Mouse (Mus musculus) adrenal gland, adult 2 months (tissue): ENCODE results near the gene Grpel1. TPM values are rescaled to one million over a fixed set of nuclear protein-coding genes. Genes with fewer than 3 reads are reported as not detected.

Experiments
- DNase-seq: peaks from one replicate; pipeline ENCODE4 v3.0.0; 2021
- long read RNA-seq: library from polyadenylated mRNA; stranded (forward); transcript quantifications from one replicate; pipeline ENCODE4 v2.0.0, GENCODE M21; 2021
- polyA plus RNA-seq: library from polyadenylated mRNA; depleted of rRNA; stranded (reverse); fragments of >200 nt; gene quantifications from 2 replicates; pipeline ENCODE4 v1.2.3, GENCODE M21; 2012; rRNA removed
- total RNA-seq, 2 experiments: library from RNA; stranded (reverse); gene quantifications; 2 replicates each; pipeline ENCODE4 v1.2.3; 2021

Grpel1 gene
- total RNA-seq (10 to 100 TPM; 79.9 to 86.9 TPM), polyA plus RNA-seq (20.6 and 28.7 TPM in 2 replicates)
- long read RNA-seq, transcript Grpel1-201 (4 exons, 3,528 nt): major isoform, 302 of 312 reads
- long read RNA-seq, partial matches to known transcripts: 8 of 312 reads
- long read RNA-seq, other reads (novel, unspliced or antisense): 2 of 312 reads

- peak; percentile 99 for DNase-seq
These were observed at the start of gene Grpel1 for GRCm38 (mm10) chr5:36464709-36465661. Gene Grpel1, plus strand, starts transcription at chr5:36464998.

- DNase-seq: no peak
These were observed 44.9 kb upstream of the Grpel1 start for GRCm38 (mm10) chr5:36419861-36420260.

- DNase-seq: no peak
These were observed 42.1 kb upstream of the Grpel1 start for GRCm38 (mm10) chr5:36422689-36423088.

- DNase-seq: no peak
These were observed 40.1 kb upstream of the Grpel1 start for GRCm38 (mm10) chr5:36424676-36425075.

GRCm38 (mm10) chr5:36426404-36426803 is 38.4 kb upstream of the Grpel1 start:
- DNase-seq: no peak

GRCm38 (mm10) chr5:36427831-36428230 is 37.0 kb upstream of the Grpel1 start:
- peak; percentile 63 for DNase-seq

- DNase-seq: no peak
These were observed 35.2 kb upstream of the Grpel1 start for GRCm38 (mm10) chr5:36429551-36429950.

GRCm38 (mm10) chr5:36431711-36432110 is 33.1 kb upstream of the Grpel1 start:
- no peak for DNase-seq

GRCm38 (mm10) chr5:36434398-36434967 is 30.3 kb upstream of the Grpel1 start:
- no peak for DNase-seq

GRCm38 (mm10) chr5:36436858-36437257 is 27.9 kb upstream of the Grpel1 start:
- peak; percentile 56 for DNase-seq

GRCm38 (mm10) chr5:36440741-36441140 is 24.1 kb upstream of the Grpel1 start:
- DNase-seq: peak; percentile 81

GRCm38 (mm10) chr5:36444611-36445010 is 20.2 kb upstream of the Grpel1 start:
- DNase-seq: peak; percentile 70

GRCm38 (mm10) chr5:36445028-36445427 is 19.8 kb upstream of the Grpel1 start:
- DNase-seq: no peak

GRCm38 (mm10) chr5:36446166-36446890 is 18.5 kb upstream of the Grpel1 start:
- no peak for DNase-seq

- no peak for DNase-seq
These were observed 16.9 kb upstream of the Grpel1 start for GRCm38 (mm10) chr5:36447872-36448271.

- peak; percentile 62 for DNase-seq
These were observed 15.0 kb upstream of the Grpel1 start for GRCm38 (mm10) chr5:36449710-36450358.

GRCm38 (mm10) chr5:36451119-36451518 is 13.7 kb upstream of the Grpel1 start:
- peak; percentile 50 for DNase-seq

- DNase-seq: no peak
These were observed 12.9 kb upstream of the Grpel1 start for GRCm38 (mm10) chr5:36451872-36452389.

GRCm38 (mm10) chr5:36452821-36453220 is 12.0 kb upstream of the Grpel1 start:
- DNase-seq: no peak

- DNase-seq: peak; percentile 67
These were observed 7.1 kb upstream of the Grpel1 start for GRCm38 (mm10) chr5:36457706-36458105.

- no peak for DNase-seq
These were observed 5.9 kb upstream of the Grpel1 start for GRCm38 (mm10) chr5:36458926-36459325.
